Mouse (Mus musculus) heart, embryonic 10.5 days (tissue): ENCODE measurements around the gene Eps15l1. TPM values are rescaled to one million over a fixed set of nuclear protein-coding genes. Genes with fewer than 3 reads are reported as not detected.

Experiments used
- DNase-seq: peaks from one replicate; pipeline ENCODE4 v3.0.0-alpha.2; 2017; ENCODE audit warnings: low spot score
- H3K27ac ChIP-seq: fragments of 300-500 bp; sonication (generic); 2 replicates; pipeline ENCODE4 v1.5.1; 2016; ENCODE audit warnings: mild to moderate bottlenecking
- H3K27me3 ChIP-seq: fragments of 300-500 bp; sonication (generic); 2 replicates; pipeline ENCODE4 v1.6.1; 2016; ENCODE audit warnings: mild to moderate bottlenecking; ENCODE audit not compliant: poor library complexity, insufficient read depth, severe bottlenecking
- H3K36me3 ChIP-seq: fragments of 300-500 bp; sonication (generic); 2 replicates; pipeline ENCODE4 v1.6.1; 2016; ENCODE audit warnings: mild to moderate bottlenecking, moderate library complexity
- H3K4me1 ChIP-seq: fragments of 300-500 bp; sonication (generic); 2 replicates; pipeline ENCODE4 v1.6.1; 2016; ENCODE audit warnings: mild to moderate bottlenecking
- H3K4me3 ChIP-seq: fragments of 300-500 bp; sonication (generic); 2 replicates; pipeline ENCODE4 v1.5.1; 2016; ENCODE audit warnings: mild to moderate bottlenecking, moderate library complexity
- H3K9me3 ChIP-seq: fragments of 300-500 bp; sonication (generic); 2 replicates; pipeline ENCODE4 v1.6.1; 2016; ENCODE audit warnings: mild to moderate bottlenecking, moderate library complexity
- WGBS: fragments of 180-500 bp; shearing (Covaris S2); methylation state at CpG from one replicate; pipeline ENCODE4 v1.1.7; 2016; 5-methylcytosine and 5-hydroxymethylcytosine counted together
- polyA plus RNA-seq: library from polyadenylated mRNA; unstranded; fragments of >200 nt; fragmentation: Nextera tagmentation; extraction: Ambion mirVana; gene quantifications from 2 replicates; pipeline ENCODE4 v1.2.1, GENCODE M21; 2016

Eps15l1 gene
- polyA plus RNA-seq, 1 experiment from 2014 or later: 62.3 TPM

GRCm38 (mm10) chr8:72306913-72307312 lies 114.3 kb downstream of the Eps15l1 start:
- Histone ChIP-seq H3K36me3 (no peaks in the 10 kb centered on the region), H3K27me3 (no peaks in the 10 kb centered on the region), H3K4me1 (peaks cover 14% of the 10 kb centered on the region), H3K9me3 (no peaks in the 10 kb centered on the region), H3K27ac (no peak overlapping the region; the same call in 1 of the 2 replicates), H3K4me3 (no peak overlapping the region)
- WGBS: 86% methylated on average over 5 of the region's 5 CpGs
- no peak for DNase-seq

- Histone ChIP-seq H3K4me1 (peaks cover 8% of the 10 kb centered on the region; the same call in 1 of the 2 replicates), H3K27me3 (no peaks in the 10 kb centered on the region), H3K36me3 (no peaks in the 10 kb centered on the region), H3K4me3 (no peak within 1 kb of the TSS), H3K27ac (no peak within 1 kb of the TSS), H3K9me3 (no peaks in the 10 kb centered on the region)
- DNase-seq: no peak
- WGBS: 73% methylated on average over 16 of the region's 16 CpGs
Measured at GRCm38 (mm10) chr8:72305210-72305905, 115.9 kb downstream of the Eps15l1 start, which contains the start of gene Gm10282. Gene Gm10282, minus strand, starts transcription at chr8:72305260.

- H3K4me1 ChIP-seq: peaks cover 5% of the 10 kb centered on the region; the same call in 1 of the 2 replicates
- H3K36me3 ChIP-seq: no peaks in the 10 kb centered on the region
- H3K4me3 ChIP-seq: no peak overlapping the region
- no peaks in the 10 kb centered on the region for H3K9me3 ChIP-seq
- 63% methylated on average over 8 of the region's 8 CpGs for WGBS
- DNase-seq: no peak
- H3K27me3 ChIP-seq: no peaks in the 10 kb centered on the region
- no peak overlapping the region for H3K27ac ChIP-seq
Measured at GRCm38 (mm10) chr8:72303633-72304032, 117.6 kb downstream of the Eps15l1 start.

GRCm38 (mm10) chr8:72302986-72303612 lies 118.2 kb downstream of the Eps15l1 start:
- Histone ChIP-seq H3K9me3 (no peaks in the 10 kb centered on the region), H3K27ac (0 out of 2 replicates have a peak overlapping the region, but pooled peaks have one; percentile 6), H3K4me1 (peaks cover 5% of the 10 kb centered on the region; the same call in 1 of the 2 replicates), H3K36me3 (no peaks in the 10 kb centered on the region), H3K27me3 (no peaks in the 10 kb centered on the region), H3K4me3 (no peak overlapping the region)
- DNase-seq: no peak
- 58% methylated on average over 8 of the region's 8 CpGs for WGBS

- Histone ChIP-seq H3K36me3 (no peaks in the 10 kb centered on the region), H3K27me3 (no peaks in the 10 kb centered on the region), H3K9me3 (no peaks in the 10 kb centered on the region), H3K27ac (no peak overlapping the region), H3K4me3 (no peak overlapping the region), H3K4me1 (peaks cover 5% of the 10 kb centered on the region; the same call in 1 of the 2 replicates)
- WGBS: 74% methylated on average over 5 of the region's 5 CpGs
- no peak for DNase-seq
Measured at GRCm38 (mm10) chr8:72301497-72301896, 119.8 kb downstream of the Eps15l1 start.

GRCm38 (mm10) chr8:72300654-72301400 lies 120.4 kb downstream of the Eps15l1 start:
- peaks cover 9% of the 10 kb centered on the region; the same call in 1 of the 2 replicates for H3K4me1 ChIP-seq
- H3K36me3 ChIP-seq: no peaks in the 10 kb centered on the region
- H3K4me3 ChIP-seq: no peak overlapping the region
- H3K27ac ChIP-seq: no peak overlapping the region
- no peaks in the 10 kb centered on the region for H3K27me3 ChIP-seq
- WGBS: 75% methylated on average over 9 of the region's 9 CpGs
- H3K9me3 ChIP-seq: no peaks in the 10 kb centered on the region
- no peak for DNase-seq

- Histone ChIP-seq H3K4me3 (no peak overlapping the region), H3K36me3 (no peaks in the 10 kb centered on the region), H3K27ac (no peak overlapping the region), H3K9me3 (no peaks in the 10 kb centered on the region), H3K4me1 (peaks cover 26% of the 10 kb centered on the region), H3K27me3 (no peaks in the 10 kb centered on the region)
- WGBS: 86% methylated on average over 1 of the region's 1 CpGs
- DNase-seq: no peak
Measured at GRCm38 (mm10) chr8:72298928-72299327, 122.3 kb downstream of the Eps15l1 start.

GRCm38 (mm10) chr8:72296561-72296960 lies 124.7 kb downstream of the Eps15l1 start:
- H3K36me3 ChIP-seq: no peaks in the 10 kb centered on the region
- 0 out of 2 replicates have a peak overlapping the region, but pooled peaks have one; percentile 84 for H3K27ac ChIP-seq
- no peaks in the 10 kb centered on the region for H3K27me3 ChIP-seq
- no peaks in the 10 kb centered on the region for H3K9me3 ChIP-seq
- no peak for DNase-seq
- peaks cover 22% of the 10 kb centered on the region for H3K4me1 ChIP-seq
- WGBS: 93% methylated on average over 8 of the region's 8 CpGs
- H3K4me3 ChIP-seq: no peak overlapping the region

- H3K4me3 ChIP-seq: no peak overlapping the region
- peaks cover 24% of the 10 kb centered on the region for H3K4me1 ChIP-seq
- no peaks in the 10 kb centered on the region for H3K27me3 ChIP-seq
- DNase-seq: peak; percentile 92
- H3K27ac ChIP-seq: peak overlapping the region; percentile 84
- no peaks in the 10 kb centered on the region for H3K9me3 ChIP-seq
- no peaks in the 10 kb centered on the region for H3K36me3 ChIP-seq
- 16% methylated on average over 8 of the region's 8 CpGs for WGBS
Measured at GRCm38 (mm10) chr8:72295679-72296078, 125.6 kb downstream of the Eps15l1 start.

GRCm38 (mm10) chr8:72295125-72295524 lies 126.1 kb downstream of the Eps15l1 start:
- Histone ChIP-seq H3K9me3 (no peaks in the 10 kb centered on the region), H3K27me3 (no peaks in the 10 kb centered on the region), H3K4me3 (no peak overlapping the region), H3K4me1 (peaks cover 25% of the 10 kb centered on the region), H3K36me3 (no peaks in the 10 kb centered on the region), H3K27ac (peak overlapping the region; percentile 84)
- no peak for DNase-seq
- 60% methylated on average over 3 of the region's 3 CpGs for WGBS

- Histone ChIP-seq H3K4me3 (no peak overlapping the region), H3K27me3 (no peaks in the 10 kb centered on the region), H3K27ac (no peak overlapping the region), H3K9me3 (no peaks in the 10 kb centered on the region), H3K4me1 (peaks cover 25% of the 10 kb centered on the region), H3K36me3 (no peaks in the 10 kb centered on the region)
- DNase-seq: no peak
Measured at GRCm38 (mm10) chr8:72293309-72293708, 128.0 kb downstream of the Eps15l1 start.

- no peak for DNase-seq
- Histone ChIP-seq H3K4me1 (peaks cover 24% of the 10 kb centered on the region), H3K4me3 (no peak overlapping the region), H3K27ac (no peak overlapping the region), H3K9me3 (no peaks in the 10 kb centered on the region), H3K36me3 (no peaks in the 10 kb centered on the region), H3K27me3 (no peaks in the 10 kb centered on the region)
- WGBS: 63% methylated on average over 2 of the region's 2 CpGs
Measured at GRCm38 (mm10) chr8:72291104-72291503, 130.2 kb downstream of the Eps15l1 start.
